18 mouse cellular contexts compared by ENCODE assay signal in genomic region chr5:129968417-129968816, GRCm38 (mm10). TPM values are rescaled to one million over a fixed set of nuclear protein-coding genes. Genes with fewer than 3 reads are reported as not detected.
DNase-seq lines count a peak whose midpoint lies in the region; ATAC-seq lines count a peak whose summit lies in the region.
"Had no signal": no experiment of that assay in that cellular context is flagged by ENCODE, and none has a peak within 500 bp of the region (broad histone marks: within the 10 kb centered on the region; RNA-seq: fewer than 3 reads in every experiment).

No protein-coding gene starts in this region.

- no peak overlapping the region for H3K9ac ChIP-seq in liver, embryonic 16.5 days (ENCODE audit: low read depth, low read length)
- H3K9ac ChIP-seq: embryonic facial prominence, embryonic 12.5 days; heart, embryonic 12.5 days; hindbrain, embryonic 14.5 days had no signal

- peak; percentile 62 for DNase-seq in heart, adult 11 months
- no peak for DNase-seq in heart, adult 18-20 months
- peak; percentile 20 for DNase-seq in urinary bladder, postnatal 14 days (ENCODE audit: low spot score)
- no peak for DNase-seq in urinary bladder, postnatal 10 days (ENCODE audit: low spot score)
- no peak for DNase-seq in kidney, postnatal 36 days
- DNase-seq in embryo, embryonic 10 days (ENCODE audit: low spot score): no peak
- DNase-seq: adrenal gland, postnatal 14 days; B cell, adult 2 months; cerebellum, adult 2 months; cerebellum, postnatal 14 days; gastrocnemius, postnatal 10 days had no signal

- no peaks in the 10 kb centered on the region for H3K27me3 ChIP-seq in liver, embryonic 16.5 days (ENCODE audit: control insufficient read depth, insufficient read depth, low read depth, low read length)
- H3K27me3 ChIP-seq: embryonic facial prominence, embryonic 12.5 days; heart, embryonic 12.5 days had no signal

- H3K4me2 ChIP-seq in liver, embryonic 16.5 days (ENCODE audit: low read depth, low read length): no peak overlapping the region
- H3K4me2 ChIP-seq: embryonic facial prominence, embryonic 12.5 days; heart, embryonic 12.5 days; hindbrain, embryonic 14.5 days had no signal

- peak overlapping the region; percentile 3 for H3K27ac ChIP-seq in liver, embryonic 16.5 days (ENCODE audit: low read length)
- H3K27ac ChIP-seq: embryonic facial prominence, embryonic 12.5 days; hindbrain, embryonic 10.5 days; hindbrain, embryonic 14.5 days had no signal

- peaks cover 12% of the 10 kb centered on the region for H3K4me1 ChIP-seq in liver, embryonic 16.5 days (ENCODE audit: control insufficient read depth, low read depth, low read length)
- H3K4me1 ChIP-seq: embryonic facial prominence, embryonic 12.5 days; heart, embryonic 12.5 days; hindbrain, embryonic 10.5 days had no signal

- H3K9me3 ChIP-seq in liver, embryonic 16.5 days (replicated peaks; ENCODE audit: control insufficient read depth, low read length): no peaks in the 10 kb centered on the region
- H3K9me3 ChIP-seq: embryonic facial prominence, embryonic 12.5 days; heart, embryonic 12.5 days; hindbrain, embryonic 10.5 days had no signal

- H3K4me3 ChIP-seq in liver, embryonic 16.5 days (ENCODE audit: low read depth, low read length): no peak overlapping the region
- H3K4me3 ChIP-seq: embryonic facial prominence, embryonic 12.5 days; heart, embryonic 12.5 days; hindbrain, embryonic 10.5 days had no signal

- H3K36me3 ChIP-seq in liver, embryonic 16.5 days (ENCODE audit: control insufficient read depth, insufficient read depth): no peaks in the 10 kb centered on the region; the same call in 1 of the 2 replicates

- peak; percentile 49 for ATAC-seq in liver, embryonic 16.5 days (ENCODE audit: low read depth)
- ATAC-seq: CD4-positive, CD25-positive, alpha-beta regulatory T cell, adult 4 months; forebrain, embryonic 16.5 days had no signal

- 75% methylated on average over 7 of the region's 7 CpGs for WGBS in liver, embryonic 16.5 days (ENCODE audit: insufficient replicate concordance)

RNA-seq across cellular contexts. Expression of gene Vkorc1l1, which starts 26.6 kb away (rescaled TPM):
- total RNA-seq in heart, adult 18-20 months (2021): 10 to 100 TPM; 14.6 to 18.4 TPM
- polyA plus RNA-seq in liver, embryonic 16.5 days (2015; fragmentation: Nextera tagmentation; extraction: Ambion mirVana): 17.3 and 18.6 TPM in 2 replicates

RNA-seq across cellular contexts. Expression of gene Gusb, which starts 34.4 kb away (rescaled TPM):
- 10 to 100 TPM; 14.1 TPM for total RNA-seq in heart, adult 18-20 months (2021)
- polyA plus RNA-seq in liver, embryonic 16.5 days (2015; fragmentation: Nextera tagmentation; extraction: Ambion mirVana): 30.5 and 30.6 TPM in 2 replicates

Comparison
In these comparisons a context has a peak if more than half of its experiments do, and no peak if none do; other contexts are left out.
1. DNase-seq: peak in heart, adult 11 months (single experiment) and urinary bladder, postnatal 14 days (single experiment); none in heart, adult 18-20 months (0 of 2), urinary bladder, postnatal 10 days (single experiment), kidney, postnatal 36 days (0 of 2) and embryo, embryonic 10 days (single experiment).